In the genomic region with DNA sequence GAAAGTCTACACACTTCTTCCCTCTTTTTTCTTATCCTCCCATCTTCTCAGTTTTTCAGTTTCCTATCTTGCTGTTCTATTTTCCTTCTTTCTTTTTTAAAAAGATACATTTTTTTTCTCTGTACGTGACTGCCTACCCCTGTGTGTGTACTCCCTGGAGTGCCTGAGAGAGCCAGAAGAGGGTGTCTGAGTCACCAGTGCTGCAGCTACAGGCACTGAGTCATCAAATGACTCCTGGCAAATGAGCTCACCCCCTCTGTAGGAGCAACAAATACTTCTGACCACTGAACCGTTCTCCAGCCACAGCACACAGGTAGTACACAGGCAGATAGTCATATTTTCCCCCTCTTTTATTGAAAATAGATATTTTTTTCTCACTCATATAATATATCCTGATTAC, we compare ENCODE assay signal across 14 mouse cellular contexts. TPM values are rescaled to one million over a fixed set of nuclear protein-coding genes. Genes with fewer than 3 reads are reported as not detected.
DNase-seq lines count a peak whose midpoint lies in the region; ATAC-seq and TF ChIP-seq lines count a peak whose summit lies in the region.
"Had no signal": no experiment of that assay in that cellular context is flagged by ENCODE, and none has a peak within 500 bp of the region (broad histone marks: within the 10 kb centered on the region; RNA-seq: fewer than 3 reads in every experiment).

No protein-coding gene starts in this region.

- H3K9ac ChIP-seq in heart, adult 2 months (ENCODE audit: low read depth, low read length), result no peak overlapping the region
- H3K9ac ChIP-seq in lung, embryonic 14.5 days, result no peak overlapping the region
- H3K9ac ChIP-seq in stomach, embryonic 15.5 days, result no peak overlapping the region
- H3K9ac ChIP-seq: hindbrain, embryonic 14.5 days; lung, embryonic 15.5 days had no signal

- no peaks in the 10 kb centered on the region for H3K27me3 ChIP-seq in heart, adult 2 months (ENCODE audit: control insufficient read depth, insufficient read depth, low read length)
- H3K27me3 ChIP-seq in lung, embryonic 14.5 days (ENCODE audit: insufficient read depth, low read length), result no peaks in the 10 kb centered on the region
- no peaks in the 10 kb centered on the region for H3K27me3 ChIP-seq in stomach, embryonic 15.5 days (replicated peaks)
- H3K27me3 ChIP-seq: lung, embryonic 15.5 days had no signal

- H3K27ac ChIP-seq in heart, adult 2 months, result no peak overlapping the region
- no peak overlapping the region for H3K27ac ChIP-seq in lung, embryonic 14.5 days (ENCODE audit: low read depth)
- no peak overlapping the region for H3K27ac ChIP-seq in stomach, embryonic 15.5 days
- H3K27ac ChIP-seq: hindbrain, embryonic 14.5 days; limb, embryonic 10.5 days; lung, embryonic 15.5 days had no signal

- peak; percentile 68; the same call in 1 of the 2 replicates for ATAC-seq in lung, embryonic 14.5 days (ENCODE audit: insufficient read depth)
- peak; percentile 66 for ATAC-seq in stomach, embryonic 15.5 days (ENCODE audit: insufficient read depth, low FRiP score, low read depth)
- ATAC-seq: forebrain, embryonic 16.5 days had no signal

- H3K4me1 ChIP-seq in heart, adult 2 months (ENCODE audit: control insufficient read depth, insufficient read depth, low read length), result peaks cover 5% of the 10 kb centered on the region
- no peaks in the 10 kb centered on the region for H3K4me1 ChIP-seq in lung, embryonic 14.5 days (ENCODE audit: insufficient read depth)
- no peaks in the 10 kb centered on the region for H3K4me1 ChIP-seq in stomach, embryonic 15.5 days
- H3K4me1 ChIP-seq: limb, embryonic 10.5 days; lung, embryonic 15.5 days had no signal

- H3K79me2 ChIP-seq in heart, adult 2 months (replicated peaks; ENCODE audit: control insufficient read depth, insufficient read depth, low read length), result no peaks in the 10 kb centered on the region; the same call in 1 of the 2 replicates

- H3K9me3 ChIP-seq in lung, embryonic 14.5 days (ENCODE audit: low read depth, low read length), result no peaks in the 10 kb centered on the region
- no peaks in the 10 kb centered on the region for H3K9me3 ChIP-seq in stomach, embryonic 15.5 days
- H3K9me3 ChIP-seq: limb, embryonic 10.5 days; lung, embryonic 15.5 days had no signal

- no peak for DNase-seq in heart, adult 2 months
- no peak for DNase-seq in heart, adult 8-10 months (ENCODE audit: low spot score)
- no peak for DNase-seq in lung, embryonic 14.5 days
- no peak for DNase-seq in lung, adult 18-20 months
- DNase-seq in adrenal gland, postnatal 10 days, result peak; percentile 24
- DNase-seq in spleen, postnatal 4 days (ENCODE audit: low spot score in 2 of 2), result no peak
- DNase-seq in thymus, adult 18-20 months, result no peak
- DNase-seq: spleen, adult 18-20 months; thymus, postnatal 36 days had no signal

- no peak overlapping the region for H3K4me2 ChIP-seq in lung, embryonic 14.5 days
- no peak overlapping the region for H3K4me2 ChIP-seq in stomach, embryonic 15.5 days
- H3K4me2 ChIP-seq: hindbrain, embryonic 14.5 days; lung, embryonic 15.5 days had no signal

- TF ChIP-seq POLR2A in heart, adult 2 months (IDR thresholded peaks at IDR 0.05; ENCODE audit: insufficient read depth, low read depth, low read length), result no peak

- peaks cover 27% of the 10 kb centered on the region for H3K36me3 ChIP-seq in heart, adult 2 months (ENCODE audit: control insufficient read depth, insufficient read depth, low read length)
- H3K36me3 ChIP-seq in lung, embryonic 14.5 days (ENCODE audit: insufficient read depth), result no peaks in the 10 kb centered on the region
- H3K36me3 ChIP-seq in stomach, embryonic 15.5 days, result no peaks in the 10 kb centered on the region
- H3K36me3 ChIP-seq: limb, embryonic 10.5 days; lung, embryonic 15.5 days had no signal

- no peak overlapping the region for H3K4me3 ChIP-seq in heart, adult 2 months
- no peak overlapping the region for H3K4me3 ChIP-seq in lung, embryonic 14.5 days (ENCODE audit: low read depth, low read length)
- no peak overlapping the region for H3K4me3 ChIP-seq in stomach, embryonic 15.5 days (replicated peaks)
- H3K4me3 ChIP-seq: limb, embryonic 10.5 days; lung, embryonic 15.5 days had no signal

- WGBS in heart, adult 2 months, result 26% methylated on average over 2 of the region's 2 CpGs
- 36% methylated on average over 2 of the region's 2 CpGs for WGBS in lung, embryonic 14.5 days
- 49% methylated on average over 2 of the region's 2 CpGs for WGBS in stomach, embryonic 15.5 days

- no peak for TF ChIP-seq EP300 in heart, adult 2 months (IDR thresholded peaks at IDR 0.05; ENCODE audit: insufficient read depth, low read depth, low read length)

- TF ChIP-seq CTCF in heart, adult 2 months (IDR thresholded peaks at IDR 0.05), result peak; percentile 51
- no peak for TF ChIP-seq CTCF in lung, embryonic 14.5 days (IDR thresholded peaks at IDR 0.05; ENCODE audit: low read depth)

- intact Hi-C loops in heart, adult 2 months (cut with DNase I), result no loop called here

RNA-seq across cellular contexts. Expression of a gene that starts 8.2 kb away (rescaled TPM):
- 10 to 100 TPM; 69.0 to 77.3 TPM for total RNA-seq in heart, adult 2 months (2021)
- polyA plus RNA-seq in heart, adult 2 months (2012; rRNA removed), result 23.9 and 49.1 TPM in 2 replicates
- total RNA-seq in heart, adult 8-10 months (2022), result 10 to 100 TPM; 56.5 to 77.5 (median 68.1) TPM
- polyA plus RNA-seq in lung, embryonic 14.5 days (2014; fragmentation: Nextera tagmentation; extraction: Ambion mirVana), result 13.9 and 15.9 TPM in 2 replicates
- 10 to 100 TPM; 53.9 to 57.3 TPM for total RNA-seq in adrenal gland, postnatal 10 days (2021)
- 7.1 and 7.6 TPM in 2 replicates for polyA plus RNA-seq in stomach, embryonic 15.5 days (2015; fragmentation: Nextera tagmentation; extraction: Ambion mirVana)
